ENCODE assay signal across 7 mouse cellular contexts in genomic region chr15:90577402-90577801, GRCm38 (mm10).
ATAC-seq and TF ChIP-seq lines count a peak whose summit lies in the region.
"Had no signal": no experiment of that assay in that cellular context is flagged by ENCODE, and none has a peak within 500 bp of the region (broad histone marks: within the 10 kb centered on the region; RNA-seq: fewer than 3 reads in every experiment).

No protein-coding gene starts in this region.

- no peak for ATAC-seq in frontal cortex, adult (ENCODE audit: low TSS enrichment)
- ATAC-seq: activated CD4-positive, CD25-positive, alpha-beta regulatory T cell, adult 4 months; CD4-positive, CD25-positive, alpha-beta regulatory T cell, adult 4 months; Patski had no signal

- H3ac ChIP-seq in myocyte (ENCODE audit: control insufficient read depth, insufficient read length), result no peak overlapping the region

- H3K4me2 ChIP-seq in myocyte (ENCODE audit: low read depth), result no peak overlapping the region

- no peaks in the 10 kb centered on the region for H3K27me3 ChIP-seq in myocyte (ENCODE audit: control insufficient read depth, insufficient read depth, insufficient read length)
- H3K27me3 ChIP-seq: CH12.LX, Patski had no signal

- no peaks in the 10 kb centered on the region for H3K79me2 ChIP-seq in myocyte (ENCODE audit: control insufficient read depth, insufficient read depth)

- no peak overlapping the region for H3K4me3 ChIP-seq in myocyte

- TF ChIP-seq POLR2A in myocyte (IDR thresholded peaks at IDR 0.05; ENCODE audit: insufficient read length, low read depth), result no peak

- no peaks in the 10 kb centered on the region for H3K36me3 ChIP-seq in myocyte (ENCODE audit: control insufficient read depth, insufficient read depth)
- H3K36me3 ChIP-seq: G1E had no signal

TF ChIP-seq in myocyte, 11 proteins besides CTCF, POLR2A, EP300 and RAD21:
- TF ChIP-seq POLR2AphosphoS2 (IDR thresholded peaks at IDR 0.05; ENCODE audit: insufficient read length, low read depth), result no peak
- peak; percentile 90 for TF ChIP-seq CEBPB (IDR thresholded peaks at IDR 0.05; ENCODE audit: insufficient read depth, poor library complexity, severe bottlenecking)
